Mouse (Mus musculus): Measurements from ENCODE around the gene Wdr73. TPM values are rescaled to one million over a fixed set of nuclear protein-coding genes. Genes with fewer than 3 reads are reported as not detected.

Wdr73 gene
- total RNA-seq, 2 experiments from 2014 or later = 18.4 to 19.6 TPM

DNA sequence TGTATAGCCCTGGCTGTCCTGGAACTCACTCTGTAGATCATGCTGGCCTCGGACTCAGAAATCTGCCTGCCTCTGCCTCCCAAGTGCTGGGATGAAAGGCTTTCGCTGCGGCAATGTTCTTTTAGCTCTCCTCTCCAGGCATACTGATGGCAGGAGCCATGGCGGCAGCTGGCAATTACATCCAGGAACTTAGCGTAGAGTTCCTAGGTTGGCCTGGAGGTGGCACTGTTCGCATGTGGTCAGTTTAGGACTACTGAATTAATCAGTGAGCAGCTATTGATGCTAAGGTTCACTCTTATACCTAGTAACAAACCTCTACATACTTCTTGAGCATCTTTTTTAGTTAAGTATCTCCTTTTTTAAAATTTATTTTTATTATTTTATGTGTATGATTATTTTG, 43.9 kb downstream of the Wdr73 start:
- peak; percentile 70 for ATAC-seq (replicated peaks; ENCODE audit: poor library complexity)

DNA sequence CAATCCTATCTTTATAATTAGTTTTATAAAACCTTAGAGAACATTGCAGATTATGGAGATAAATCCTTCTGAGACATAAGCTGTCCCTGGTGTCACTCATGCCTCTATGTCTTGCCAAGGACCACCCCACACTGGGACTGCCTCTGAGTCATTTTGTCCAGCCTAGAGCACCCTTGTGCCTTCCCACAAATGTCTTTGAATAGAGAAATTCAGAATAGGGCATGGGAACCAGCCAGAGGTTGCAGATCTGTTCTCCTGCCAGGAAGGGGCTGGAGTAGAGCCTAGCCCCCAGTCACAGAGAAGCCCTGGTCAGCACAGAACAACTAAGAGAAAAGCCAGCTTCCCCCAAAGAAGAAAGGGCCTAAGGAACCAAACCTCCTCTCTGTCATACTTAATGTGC, 45.8 kb downstream of the Wdr73 start:
- ATAC-seq (replicated peaks; ENCODE audit: poor library complexity) = no peak

DNA sequence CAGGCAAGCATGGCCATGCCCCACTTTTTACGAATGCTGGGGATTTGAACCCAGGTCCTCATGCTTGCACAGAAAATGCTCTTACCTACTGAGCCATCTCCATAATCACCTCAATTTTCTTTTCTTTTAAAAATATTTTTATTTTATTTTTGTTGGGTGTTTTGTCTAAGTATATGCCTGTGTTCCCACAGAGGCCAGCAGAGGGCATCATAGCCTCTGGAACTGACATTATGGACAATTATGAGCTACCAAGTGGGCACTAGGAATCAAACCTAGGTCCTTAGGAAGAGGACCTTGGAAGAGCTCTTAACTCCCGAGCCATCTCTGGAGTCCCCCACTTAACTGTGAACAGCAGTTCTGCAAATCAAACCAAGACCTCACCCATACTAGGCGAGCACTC, 47.9 kb downstream of the Wdr73 start:
- no peak for ATAC-seq (replicated peaks; ENCODE audit: poor library complexity)

DNA sequence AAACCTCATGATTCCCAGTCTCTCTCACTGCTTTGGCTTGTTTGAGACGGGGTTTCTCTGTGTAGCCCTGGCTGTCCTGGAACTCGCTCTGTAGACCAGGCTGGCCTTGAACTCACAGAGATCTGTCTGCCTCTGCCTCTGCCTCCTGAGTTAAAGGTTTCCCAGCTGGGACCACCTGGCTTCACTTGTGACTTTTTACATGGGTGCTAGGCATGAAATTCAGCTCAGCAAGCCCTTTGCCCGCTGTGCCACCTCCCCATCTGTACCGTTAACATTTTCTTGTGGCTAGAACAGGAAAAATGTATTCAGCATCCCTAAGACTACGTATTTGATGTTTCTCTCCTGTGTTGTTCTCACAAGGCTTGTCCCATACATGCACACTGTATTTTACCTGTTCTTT, 50.5 kb downstream of the Wdr73 start:
- no peak for ATAC-seq (replicated peaks; ENCODE audit: poor library complexity)

DNA sequence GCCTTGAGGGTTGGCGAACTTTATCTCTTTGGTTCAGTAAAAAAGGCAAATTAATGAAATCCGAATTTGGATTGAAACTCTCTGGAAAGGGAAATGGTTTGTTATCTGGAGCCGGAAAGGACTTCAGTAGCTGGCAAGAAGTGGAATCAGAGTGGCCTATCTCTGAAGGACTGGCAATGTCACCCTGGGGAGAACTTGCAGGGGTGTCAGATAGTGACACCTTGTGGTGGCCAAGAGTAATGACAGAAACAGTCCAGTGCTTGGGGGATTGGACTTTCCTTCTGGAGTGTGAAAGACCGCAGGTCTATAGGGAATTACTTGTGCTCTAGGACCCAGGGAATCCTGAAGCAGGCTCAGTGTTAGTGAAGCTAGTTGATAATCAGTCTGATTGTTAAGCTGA, 51.4 kb downstream of the Wdr73 start:
- ATAC-seq (replicated peaks; ENCODE audit: poor library complexity) = peak; percentile 99

DNA sequence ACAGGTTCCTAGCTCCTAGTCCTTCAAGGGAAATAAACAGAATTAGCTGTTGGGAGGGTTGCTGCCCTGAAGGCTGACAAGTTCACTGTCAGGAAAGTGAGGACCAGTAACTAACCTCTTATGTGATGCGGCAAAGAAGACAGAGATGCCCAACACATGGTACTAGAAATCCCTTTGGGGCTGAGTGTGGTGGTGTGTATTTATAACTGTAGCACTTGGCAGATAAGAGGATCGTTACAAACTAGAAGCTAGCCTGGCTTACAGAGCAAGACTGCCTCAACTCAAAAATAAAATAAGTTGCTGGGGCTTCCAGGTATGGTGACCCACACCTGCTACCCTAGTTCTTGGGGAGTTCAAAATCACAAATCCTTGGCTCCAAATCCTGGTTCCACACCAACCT, 51.8 kb downstream of the Wdr73 start:
- no peak for ATAC-seq (replicated peaks; ENCODE audit: poor library complexity)

DNA sequence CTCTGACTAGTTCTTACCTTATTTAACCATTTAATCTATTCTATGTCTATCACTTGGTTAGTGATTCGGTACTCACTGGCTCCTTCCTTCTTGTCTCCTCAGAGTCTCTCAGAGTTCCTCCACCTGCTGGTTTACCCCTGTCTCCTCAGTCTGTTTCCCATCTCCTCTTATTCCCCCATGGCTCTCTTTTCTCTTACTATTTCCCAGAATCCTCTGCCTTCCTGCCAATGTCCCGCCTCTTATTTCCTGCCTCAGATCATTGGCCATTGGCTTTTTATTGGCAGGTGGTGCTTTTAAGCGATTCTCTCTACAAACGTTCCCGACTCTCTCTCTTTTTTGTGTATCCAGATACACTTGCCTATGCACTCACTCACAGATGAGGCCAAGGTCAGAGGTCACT, 54.4 kb downstream of the Wdr73 start:
- no peak for ATAC-seq (replicated peaks; ENCODE audit: poor library complexity)

DNA sequence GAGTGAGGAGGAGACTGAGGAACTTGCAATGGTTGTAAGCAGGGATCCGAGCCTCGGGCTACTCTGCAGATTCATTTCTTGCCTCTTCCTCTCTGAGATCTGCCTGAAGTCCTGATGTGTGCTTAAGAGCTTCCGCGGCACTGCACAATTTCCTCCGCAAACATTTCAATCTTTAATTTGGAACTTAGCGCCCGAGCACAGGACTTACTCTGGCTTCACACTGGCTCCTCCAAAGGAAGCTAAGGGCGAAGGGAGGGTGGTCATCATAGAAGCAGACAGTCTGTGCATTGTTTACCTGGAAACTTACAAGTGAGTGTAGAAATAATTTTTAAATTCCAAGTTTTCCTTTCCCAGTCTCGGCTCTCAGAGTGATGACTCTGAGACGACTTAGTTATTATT, 54.8 kb downstream of the Wdr73 start:
- ATAC-seq (replicated peaks; ENCODE audit: poor library complexity) = no peak

DNA sequence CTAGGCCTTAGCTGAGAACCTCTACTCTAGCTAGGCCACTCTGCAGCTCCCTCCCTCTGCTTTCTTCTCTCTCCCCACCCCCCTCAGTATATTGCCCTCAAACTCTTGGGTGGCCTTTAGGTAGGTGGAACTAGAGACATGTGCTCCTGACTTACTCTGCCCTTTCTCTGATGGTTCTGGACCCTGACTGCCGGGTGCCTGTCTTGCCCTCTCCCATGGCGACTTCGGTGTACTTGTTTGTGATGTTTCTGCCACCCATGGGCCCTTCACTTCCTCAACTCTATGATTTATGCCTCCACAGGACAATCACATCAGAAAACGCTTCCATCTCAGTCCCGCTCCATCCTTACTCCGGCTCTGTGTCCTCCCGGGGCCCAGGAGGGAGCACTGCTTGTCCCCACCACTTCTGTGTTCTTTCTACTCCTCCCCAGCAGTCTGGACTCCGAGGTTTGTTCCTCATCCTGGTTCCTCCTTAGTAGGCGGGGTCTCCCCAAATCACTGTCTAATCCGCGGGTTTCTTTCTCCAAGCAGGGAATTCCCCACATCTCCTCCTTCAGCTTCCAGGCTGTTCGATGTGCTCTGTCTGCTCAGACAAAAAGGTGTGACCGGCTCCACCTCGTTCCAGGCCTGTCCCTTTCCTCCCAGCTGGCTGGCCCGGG, 55.3 kb downstream of the Wdr73 start:
- peak; percentile 40 for ATAC-seq (replicated peaks; ENCODE audit: poor library complexity)

DNA sequence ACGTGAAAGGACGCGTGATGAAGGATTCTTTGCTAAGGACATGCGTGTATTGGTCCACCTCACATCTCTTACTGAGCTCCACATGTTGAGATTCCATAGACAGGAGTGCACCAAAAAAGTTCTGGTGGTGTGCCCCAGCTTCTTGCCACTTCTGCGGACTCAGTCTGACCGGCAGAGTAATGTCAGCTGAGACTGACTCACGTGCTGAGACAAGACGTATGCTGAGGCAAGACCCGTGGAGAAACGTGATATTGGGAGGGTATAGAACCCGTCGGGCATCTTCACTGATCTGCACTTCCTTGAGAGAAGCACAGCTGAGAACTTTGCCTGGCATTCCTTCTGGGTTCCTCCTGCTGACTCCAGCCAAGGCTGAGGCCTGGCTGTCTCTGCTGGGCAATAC, 56.4 kb downstream of the Wdr73 start:
- ATAC-seq (replicated peaks; ENCODE audit: poor library complexity) = no peak

DNA sequence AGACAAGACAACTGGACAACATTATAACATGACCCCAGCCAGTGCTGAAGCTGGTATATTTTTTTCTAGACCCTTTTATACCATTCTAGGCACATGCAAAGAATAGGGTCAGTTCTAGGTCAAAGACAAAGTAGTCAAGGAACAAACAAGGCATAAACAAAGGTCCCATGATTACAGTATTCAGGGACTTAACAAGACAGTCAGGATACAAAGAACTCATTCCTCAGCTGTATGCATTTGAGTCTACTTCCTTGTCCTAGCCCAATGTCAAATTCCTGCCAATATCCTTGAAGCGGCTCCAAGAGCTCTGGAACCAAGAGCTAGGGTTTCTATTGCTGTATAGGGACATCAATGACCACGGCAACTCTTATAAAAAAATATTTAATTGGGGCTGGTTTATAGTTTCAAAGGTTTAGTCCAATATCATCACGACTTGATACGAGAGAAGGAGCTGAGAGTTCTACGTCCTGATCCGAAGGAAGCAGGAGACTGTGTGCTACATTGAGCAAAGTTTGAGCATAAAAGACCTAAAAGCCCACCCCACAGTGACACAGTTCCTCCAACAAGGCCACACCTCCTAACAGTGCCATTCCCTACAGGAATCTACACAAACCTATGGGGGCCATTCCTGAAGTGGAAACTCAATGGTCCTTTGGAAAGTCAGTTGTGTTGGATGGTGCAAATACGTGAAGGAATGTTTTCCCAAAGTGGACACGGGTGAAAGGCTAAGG, 57.0 kb downstream of the Wdr73 start:
- ATAC-seq (replicated peaks; ENCODE audit: poor library complexity) = no peak

DNA sequence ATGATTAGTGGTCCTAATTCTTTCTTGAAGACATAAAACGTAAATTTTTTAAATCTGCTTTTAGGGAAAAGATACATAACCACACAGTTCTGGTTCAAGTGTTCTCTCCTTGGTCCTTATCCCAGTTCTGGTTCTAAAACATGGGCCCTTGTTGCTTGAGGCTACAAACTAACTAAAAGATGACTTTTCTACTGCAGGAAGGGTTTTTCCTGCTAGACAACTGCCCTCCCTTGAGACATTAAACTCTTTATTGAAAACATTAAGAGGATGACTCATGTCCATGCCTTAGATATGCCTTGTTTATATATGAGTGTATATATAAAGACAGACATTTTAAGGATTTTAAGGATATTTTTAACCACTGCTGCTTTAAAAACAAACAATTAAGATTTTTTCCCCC, 57.9 kb downstream of the Wdr73 start:
- no peak for ATAC-seq (replicated peaks; ENCODE audit: poor library complexity)

DNA sequence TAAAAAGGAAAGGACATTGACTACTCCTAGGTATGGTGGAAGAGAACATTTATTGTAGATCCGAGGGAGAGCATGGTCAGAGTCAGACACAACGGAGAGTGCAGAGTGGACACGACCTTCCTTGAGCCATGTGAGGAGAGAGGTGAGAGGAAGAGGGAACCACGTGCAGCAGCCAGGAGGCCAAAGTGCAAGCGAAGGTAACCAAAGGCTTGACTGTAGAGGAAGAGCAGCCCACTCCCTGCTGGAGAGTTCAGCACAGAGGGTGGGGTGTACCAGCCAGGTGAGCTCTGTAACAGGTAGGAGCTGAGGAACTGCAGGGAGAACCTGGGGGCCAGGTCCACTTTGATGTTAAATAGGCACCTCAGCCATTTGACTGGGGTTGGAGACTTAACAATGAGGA, 58.9 kb downstream of the Wdr73 start:
- no peak for ATAC-seq (replicated peaks; ENCODE audit: poor library complexity)

DNA sequence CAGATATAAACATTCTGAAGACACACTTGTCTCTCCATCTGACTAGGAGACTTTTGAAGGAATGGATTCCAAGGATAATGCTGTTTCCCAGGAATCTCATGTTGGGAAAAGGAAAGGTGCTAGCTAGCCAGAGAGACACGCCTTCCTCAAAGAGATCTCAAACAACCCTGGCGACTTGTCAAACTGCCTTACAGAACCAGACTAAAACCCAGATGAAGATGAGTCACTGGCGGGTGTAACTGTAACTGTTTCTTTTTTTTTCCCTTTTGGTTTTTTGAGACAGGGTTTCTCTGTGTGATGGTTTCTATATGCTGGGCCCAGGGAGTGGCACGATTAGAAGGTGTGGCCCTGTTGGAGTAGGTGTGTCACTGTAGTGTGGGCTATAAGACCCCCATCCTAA, 60.1 kb downstream of the Wdr73 start:
- no peak for ATAC-seq (replicated peaks; ENCODE audit: poor library complexity)

Other genes starting within 250 kb of the Wdr73 start
- gene Crtc3, start 212.4 kb downstream of the Wdr73 start, total RNA-seq (2015) = 18.3 and 26.9 TPM in 2 replicates
- gene Crtc3, start 212.4 kb downstream of the Wdr73 start, total RNA-seq (2017) = 5.6 and 16.3 TPM in 2 replicates
- gene Iqgap1, start 75.3 kb downstream of the Wdr73 start, total RNA-seq (2015) = 90.5 and 94.3 TPM in 2 replicates
- gene Iqgap1, start 75.3 kb downstream of the Wdr73 start, total RNA-seq (2017) = 81.0 and 113 TPM in 2 replicates
- 3.5 and 3.7 TPM in 2 replicates for gene Zscan2, start 40.3 kb downstream of the Wdr73 start, total RNA-seq (2015)
- gene Zscan2, start 40.3 kb downstream of the Wdr73 start, total RNA-seq (2017) = 6.7 and 10.0 TPM in 2 replicates
- 6.8 and 8.6 TPM in 2 replicates for gene Nmb, start 3.8 kb upstream of the Wdr73 start, total RNA-seq (2015)
- 0.57 and 3.1 TPM in 2 replicates for gene Nmb, start 3.8 kb upstream of the Wdr73 start, total RNA-seq (2017)
- gene Sec11a, start 46.5 kb upstream of the Wdr73 start, total RNA-seq (2015) = 219 and 228 TPM in 2 replicates
- 452 and 486 TPM in 2 replicates for gene Sec11a, start 46.5 kb upstream of the Wdr73 start, total RNA-seq (2017)
- gene Zfp592, start 92.4 kb upstream of the Wdr73 start, total RNA-seq (2015) = 19.3 and 22.6 TPM in 2 replicates
- gene Zfp592, start 92.4 kb upstream of the Wdr73 start, total RNA-seq (2017) = 17.3 and 20.8 TPM in 2 replicates
- gene Alpk3, start 156.3 kb upstream of the Wdr73 start, total RNA-seq (2015) = 0.34 and 0.35 TPM in 2 replicates
- 0.67 and 0.95 TPM in 2 replicates for gene Alpk3, start 156.3 kb upstream of the Wdr73 start, total RNA-seq (2017)
- gene Slc28a1, start 213.5 kb upstream of the Wdr73 start, total RNA-seq (2015) = not detected in 2 replicates
- gene Slc28a1, start 213.5 kb upstream of the Wdr73 start, total RNA-seq (2017) = not detected in 2 replicates

Data from megakaryocyte progenitor cell, adult 5-6 weeks (primary cell).